Mouse (Mus musculus): Measurements from ENCODE around the gene Rnf123.

Gene Rnf123

DNA sequence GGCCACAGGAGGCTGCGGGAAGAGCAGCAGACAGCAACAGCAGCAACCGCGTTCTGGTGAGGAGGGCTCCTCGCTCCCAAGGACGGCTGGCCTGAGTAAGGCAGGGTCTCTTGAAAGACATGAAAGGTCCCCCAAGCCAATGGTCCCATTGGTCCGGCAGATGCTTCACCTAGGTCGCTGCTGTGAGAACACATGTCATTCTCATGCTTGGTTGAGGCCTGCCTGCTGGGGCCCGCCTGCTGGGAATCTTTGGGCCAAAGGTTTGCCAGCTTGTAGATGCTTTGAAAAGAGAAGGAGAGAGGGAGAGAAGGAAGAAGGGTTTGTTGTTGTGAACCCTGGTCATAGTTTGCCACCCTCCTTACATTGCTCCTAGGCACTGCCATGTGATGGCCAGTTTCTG, 16.5 kb upstream of the Rnf123 start:
- DNase-seq: no peak

DNA sequence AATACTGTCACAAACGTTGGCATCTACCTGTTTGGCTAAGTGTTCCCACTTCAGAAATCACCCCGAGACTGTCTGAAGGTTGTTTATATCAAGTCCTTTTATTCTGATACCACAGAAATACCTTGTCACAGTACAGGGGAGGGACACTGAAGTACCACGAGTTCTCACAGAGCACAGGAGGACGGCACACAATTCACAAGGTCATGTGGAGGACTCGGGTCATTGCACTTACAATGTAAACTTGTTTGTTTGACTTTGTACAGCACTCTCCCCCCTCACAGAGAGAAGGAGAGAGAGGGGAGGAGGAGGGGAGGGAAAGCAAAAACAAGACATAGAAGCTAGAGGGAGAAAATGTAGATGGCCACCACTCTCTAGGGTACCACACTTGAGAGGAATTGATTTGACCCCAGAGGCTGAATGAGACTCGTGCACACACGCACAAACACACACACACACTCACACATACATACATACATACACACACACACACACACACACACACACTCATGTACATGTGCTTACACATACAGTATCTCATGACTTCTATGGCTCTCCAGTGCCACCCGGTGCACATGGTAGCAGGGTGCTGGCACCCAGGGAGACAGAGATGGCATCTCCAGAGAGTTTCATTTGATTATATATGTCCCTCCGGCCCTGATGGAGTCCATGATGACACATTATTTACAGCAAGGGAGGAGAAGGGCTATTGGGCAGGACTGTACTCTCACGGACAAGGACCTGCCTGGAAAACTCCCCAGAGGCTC, 13.0 kb upstream of the Rnf123 start:
- DNase-seq: no peak

DNA sequence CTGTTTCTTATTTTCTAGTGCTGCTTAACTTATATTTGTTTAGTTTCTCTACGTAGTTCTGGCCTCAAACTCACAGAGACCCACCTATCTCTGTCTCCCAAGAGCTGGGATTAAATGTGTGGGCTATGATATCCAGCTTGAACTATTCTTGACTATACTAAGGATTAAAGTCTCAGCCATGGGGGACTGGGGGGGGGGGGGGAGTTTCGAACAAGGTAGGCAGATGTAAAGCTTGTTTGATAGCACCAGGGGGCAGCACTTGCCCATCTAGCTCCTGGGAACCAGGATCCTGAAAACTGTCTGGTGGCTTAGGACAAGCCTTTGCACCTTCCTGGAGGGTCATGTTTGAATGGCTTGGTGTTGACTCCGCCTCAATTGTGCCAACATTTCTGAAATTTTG, 12.4 kb upstream of the Rnf123 start:
- peak; percentile 70 for DNase-seq

DNA sequence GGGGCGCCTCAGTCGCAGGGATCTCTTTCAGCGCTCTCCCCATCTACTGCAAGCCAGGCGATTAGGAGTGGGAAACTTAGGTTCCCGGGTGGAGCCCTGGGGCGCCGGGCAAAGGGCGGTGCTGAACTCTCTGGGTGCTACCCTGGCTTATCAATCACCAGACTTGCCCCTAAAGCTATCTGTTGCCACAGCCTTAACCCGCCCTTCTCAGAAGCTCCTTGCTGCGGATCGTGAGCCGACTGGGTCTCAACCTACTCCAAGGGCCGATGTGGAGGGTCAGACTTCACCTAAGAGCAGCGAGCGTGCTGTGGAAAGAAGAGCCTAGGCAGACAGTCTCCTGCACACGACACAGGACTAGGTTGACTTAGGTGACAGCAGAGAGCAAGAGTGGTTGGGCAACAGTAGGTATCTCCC, 11.9 kb upstream of the Rnf123 start:
- no peak for DNase-seq

DNA sequence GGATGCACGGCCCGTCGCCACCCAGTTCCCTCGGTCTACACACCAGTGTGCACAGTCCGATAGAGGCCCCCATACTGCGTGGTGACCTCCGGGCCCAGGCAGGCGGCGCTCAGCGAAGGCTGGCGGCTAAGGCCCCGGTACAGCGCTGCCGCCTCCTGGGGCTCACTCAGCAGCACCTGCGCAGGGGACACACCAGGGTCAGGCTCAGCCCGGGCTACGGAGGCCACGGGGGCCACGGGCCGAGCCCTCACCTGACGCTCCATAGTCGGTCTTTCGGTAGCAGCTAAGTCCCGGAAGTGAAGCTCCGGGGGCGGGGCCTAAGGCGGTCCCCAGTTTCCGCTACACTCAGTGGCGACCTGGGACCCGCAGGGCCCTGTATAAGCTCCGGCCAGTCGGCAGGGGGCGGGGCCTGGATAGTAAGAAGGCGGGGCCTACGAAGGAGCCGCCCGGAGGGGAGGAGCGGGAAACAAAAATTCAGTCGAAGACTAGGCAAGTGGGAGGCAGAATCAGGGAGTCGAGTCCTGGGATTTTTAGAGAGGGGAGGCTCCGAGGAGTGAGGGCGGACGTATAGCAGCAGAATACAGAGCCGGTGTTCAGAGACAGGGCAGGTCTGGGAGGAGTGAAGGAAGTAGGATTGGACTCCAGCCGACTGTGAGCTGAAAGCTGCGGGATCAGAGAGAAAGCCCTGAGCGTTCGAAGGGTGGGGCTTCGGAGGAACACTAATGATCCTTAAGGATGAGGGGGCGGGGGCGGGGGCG, 11.2 kb upstream of the Rnf123 start, which contains the start of gene Apeh:
Apeh (minus strand) TSS at position 423 of the 758 bp plus-strand sequence.
- peak; percentile 98 for DNase-seq

DNA sequence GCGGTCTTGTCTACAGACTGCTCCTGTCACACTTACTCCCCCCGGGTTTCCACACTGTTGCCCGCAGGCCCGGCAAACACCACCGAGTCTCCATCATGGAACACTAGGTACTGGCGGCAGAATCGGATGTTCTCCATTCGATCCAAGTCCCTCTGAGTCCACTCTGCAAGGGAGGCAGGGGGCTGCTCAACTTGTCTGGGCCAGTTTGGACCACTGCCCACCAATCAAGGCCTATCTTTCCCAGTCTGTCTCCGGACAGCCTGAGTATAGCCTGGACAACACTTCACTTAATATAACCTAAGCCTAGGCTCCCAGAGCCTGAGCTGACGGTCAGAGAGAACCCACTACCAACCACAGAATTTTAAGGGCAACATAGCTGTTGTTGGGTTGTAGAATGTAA, 10.4 kb upstream of the Rnf123 start:
- DNase-seq: no peak

DNA sequence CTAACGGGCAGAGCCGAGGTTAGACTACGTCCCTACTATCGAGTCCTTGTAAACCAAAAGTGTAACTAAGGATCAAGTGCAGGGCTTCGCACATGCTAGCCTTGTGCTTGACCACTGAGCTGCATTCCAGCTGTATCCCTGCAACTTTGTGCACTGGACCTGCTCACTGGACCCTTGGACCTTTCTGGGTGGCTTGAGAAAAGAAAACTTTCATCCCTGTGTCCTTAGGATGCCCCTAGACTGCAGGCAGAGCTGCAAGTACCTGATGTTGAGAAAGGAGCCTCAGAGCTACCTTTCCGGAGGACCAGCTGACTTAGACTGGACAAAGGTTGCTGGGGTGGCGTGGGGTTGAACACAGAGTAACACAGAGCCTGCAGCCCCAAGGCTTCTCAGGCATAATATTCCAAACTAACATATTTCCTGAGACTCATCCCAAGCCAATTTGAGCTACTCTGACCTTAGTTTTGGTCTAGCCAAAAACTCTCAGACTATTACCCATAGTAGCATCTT, 7.5 kb upstream of the Rnf123 start:
- DNase-seq: peak; percentile 40

DNA sequence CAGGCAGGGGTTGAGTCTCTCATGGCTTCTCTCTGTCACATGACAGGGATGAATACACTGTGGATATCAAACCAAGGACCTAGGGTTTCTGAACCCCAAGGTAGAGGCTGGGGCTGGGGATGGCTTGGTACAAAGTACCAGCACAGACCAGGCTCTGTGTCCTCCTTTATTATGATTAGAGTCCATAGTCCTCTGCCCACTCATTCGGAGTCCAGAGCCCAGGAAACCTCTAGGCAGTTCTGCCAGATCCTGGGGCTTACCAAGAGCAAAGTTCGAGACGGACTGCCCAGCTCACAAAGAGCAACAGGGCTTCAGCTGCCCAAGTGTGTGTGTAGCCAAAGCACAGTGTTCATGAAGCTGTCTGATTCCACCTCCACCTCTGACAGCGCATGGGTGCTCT, 2.1 kb upstream of the Rnf123 start:
- no peak for DNase-seq

DNA sequence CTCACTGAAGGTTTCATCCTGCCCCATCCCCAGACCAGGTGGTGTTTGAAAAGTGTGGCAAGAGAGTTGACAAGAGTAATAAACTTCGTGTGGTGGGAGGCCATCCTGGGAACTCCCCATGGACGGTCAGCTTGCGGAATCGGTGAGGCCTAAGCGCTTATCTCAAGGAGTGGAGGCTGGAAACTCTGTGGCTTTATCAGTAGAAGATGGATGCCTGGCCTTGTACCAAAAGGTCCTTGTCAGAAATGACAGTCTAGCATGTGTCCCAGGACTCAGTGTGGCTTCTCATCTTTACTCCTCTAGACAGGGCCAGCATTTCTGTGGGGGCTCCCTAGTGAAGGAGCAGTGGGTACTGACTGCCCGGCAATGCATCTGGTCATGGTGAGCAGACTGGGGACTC, 415 bp upstream of the Rnf123 start:
- DNase-seq: no peak

DNA sequence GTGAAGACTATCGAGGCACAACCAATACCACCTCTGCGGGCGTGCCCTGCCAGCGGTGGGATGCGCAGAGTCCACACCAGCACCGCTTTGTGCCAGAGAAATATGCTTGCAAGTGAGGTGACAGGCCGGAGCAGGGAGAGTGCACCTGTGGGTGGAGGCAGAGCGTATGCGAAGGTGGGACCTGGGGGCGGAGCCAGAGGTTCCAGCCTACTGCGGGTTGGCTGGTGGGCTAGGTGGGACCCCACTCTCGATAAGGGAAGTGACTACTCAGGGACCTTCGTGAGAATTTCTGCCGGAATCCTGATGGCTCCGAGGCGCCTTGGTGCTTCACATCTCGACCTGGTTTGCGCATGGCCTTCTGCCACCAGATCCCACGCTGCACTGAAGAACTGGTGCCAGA, 597 bp downstream of the Rnf123 start:
- no peak for DNase-seq

DNA sequence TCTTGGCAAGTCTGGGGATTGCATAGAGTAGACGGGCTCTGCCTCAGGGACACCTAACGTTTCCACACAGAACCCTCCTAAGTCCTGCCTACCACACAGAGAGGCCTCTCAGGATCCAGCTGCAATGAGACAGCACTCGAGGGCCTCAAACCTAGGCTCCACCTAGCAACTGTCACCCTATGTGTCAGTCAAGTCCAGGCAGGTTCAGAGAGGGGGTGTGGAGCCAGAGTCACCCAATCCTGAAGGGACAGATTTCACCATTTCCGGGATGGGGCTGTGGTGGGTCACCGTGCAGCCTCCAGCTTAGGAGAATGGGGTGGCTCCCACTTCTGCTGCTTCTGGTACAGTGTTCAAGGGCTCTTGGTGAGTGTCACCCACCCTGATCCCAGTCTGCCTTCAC, 3.0 kb downstream of the Rnf123 start, which contains the start of gene Mst1:
Mst1 (plus strand) TSS at position 269 of the 400 bp plus-strand sequence.
- no peak for DNase-seq

DNA sequence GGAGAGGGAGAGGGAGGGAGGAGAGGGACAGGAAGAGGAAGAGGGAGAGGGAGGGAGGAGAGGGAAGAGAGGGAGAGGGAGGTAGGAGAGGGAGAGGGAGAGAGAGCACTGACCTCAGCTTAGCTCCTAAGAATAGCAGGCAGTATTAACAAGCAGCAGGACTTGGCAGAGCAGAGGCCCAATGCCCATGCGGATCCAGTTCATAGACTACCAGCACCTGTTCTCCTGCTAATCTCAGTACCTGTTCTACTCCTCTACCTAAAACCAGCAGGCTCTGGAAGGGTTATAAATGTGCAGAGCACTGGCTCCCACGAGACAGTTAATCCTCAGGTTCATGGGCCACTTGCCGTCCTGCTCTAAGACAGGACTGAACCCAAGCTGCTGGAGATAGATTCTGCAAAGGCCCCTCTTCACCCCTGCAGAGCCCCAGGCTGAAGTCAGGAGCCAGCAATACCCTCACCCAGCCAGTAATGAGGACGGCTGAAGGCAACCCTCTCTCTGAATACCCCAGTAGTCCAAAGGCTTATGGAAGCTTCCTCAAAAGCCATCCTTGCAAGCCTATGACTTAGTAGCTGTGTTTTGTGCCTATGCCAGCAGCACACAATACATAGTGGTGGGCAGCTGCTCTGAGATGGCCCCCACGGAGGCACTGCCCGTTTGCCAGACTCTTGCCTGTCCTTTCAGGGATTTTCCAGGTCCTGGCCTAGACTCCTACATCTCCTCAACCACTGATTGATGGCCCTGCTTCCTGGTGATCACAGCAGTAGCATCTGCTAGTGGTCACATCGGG, 9.8 kb downstream of the Rnf123 start:
- DNase-seq: no peak

DNA sequence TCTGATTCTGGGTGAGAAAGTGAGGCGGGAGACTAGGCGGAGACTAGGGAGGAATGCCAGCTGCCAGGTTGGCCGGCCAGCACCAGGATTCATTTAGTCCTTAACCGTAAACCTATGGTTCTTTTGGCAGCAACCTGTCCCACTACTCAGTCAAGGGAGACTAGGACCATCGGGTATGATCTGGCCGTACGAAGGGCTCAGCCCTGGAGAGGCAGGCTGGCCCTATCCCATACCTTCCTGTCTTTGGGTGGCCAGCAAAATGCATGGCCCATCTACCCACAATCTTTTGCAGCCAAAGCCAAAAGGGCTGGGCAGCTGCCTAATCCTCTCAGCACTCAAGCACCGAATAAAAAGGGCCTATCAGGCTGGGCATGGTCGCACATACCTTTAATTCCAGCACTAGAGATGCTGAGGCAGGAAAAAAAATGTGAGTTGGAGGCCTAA, 10.6 kb downstream of the Rnf123 start:
- no peak for DNase-seq

DNA sequence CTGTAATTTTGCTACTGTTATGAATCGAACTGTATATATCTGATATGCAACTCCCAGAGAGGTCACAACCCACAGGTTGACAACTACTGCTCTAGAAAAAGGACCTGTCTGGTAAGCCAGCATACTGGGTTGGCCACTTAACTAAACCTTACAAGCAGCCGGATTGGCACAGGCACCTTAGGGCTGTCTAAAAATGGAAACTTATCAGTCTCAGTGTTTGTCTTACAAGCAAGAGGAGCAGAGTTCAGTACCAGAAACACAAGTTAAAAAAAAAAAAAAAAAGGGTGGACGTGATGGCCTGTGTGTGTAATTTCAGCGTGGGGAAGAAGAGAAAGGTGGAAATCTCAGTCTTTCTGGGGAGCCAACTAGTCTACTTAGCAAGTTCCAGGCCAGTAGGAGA, 11.3 kb downstream of the Rnf123 start:
- DNase-seq: no peak

DNA sequence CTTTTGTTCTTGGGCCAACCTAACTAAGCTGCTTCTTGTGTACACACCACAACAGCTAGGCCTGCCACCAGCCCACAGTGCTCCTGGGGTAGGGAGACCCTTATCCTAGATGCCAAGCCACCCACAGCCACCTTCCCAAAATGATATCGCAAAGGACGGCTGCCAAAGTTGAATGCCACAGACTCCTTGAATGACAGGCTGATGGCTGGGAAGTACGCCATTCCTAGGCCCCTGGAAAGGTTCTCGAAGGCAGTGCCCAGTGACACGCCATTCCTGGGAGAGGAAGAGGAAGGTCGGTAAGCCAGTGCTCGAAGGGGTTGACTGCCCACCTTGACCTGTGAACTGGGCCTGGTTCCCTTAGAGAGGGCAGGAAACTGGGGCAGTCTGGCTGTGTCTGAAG, 13.6 kb downstream of the Rnf123 start:
- DNase-seq: no peak

DNA sequence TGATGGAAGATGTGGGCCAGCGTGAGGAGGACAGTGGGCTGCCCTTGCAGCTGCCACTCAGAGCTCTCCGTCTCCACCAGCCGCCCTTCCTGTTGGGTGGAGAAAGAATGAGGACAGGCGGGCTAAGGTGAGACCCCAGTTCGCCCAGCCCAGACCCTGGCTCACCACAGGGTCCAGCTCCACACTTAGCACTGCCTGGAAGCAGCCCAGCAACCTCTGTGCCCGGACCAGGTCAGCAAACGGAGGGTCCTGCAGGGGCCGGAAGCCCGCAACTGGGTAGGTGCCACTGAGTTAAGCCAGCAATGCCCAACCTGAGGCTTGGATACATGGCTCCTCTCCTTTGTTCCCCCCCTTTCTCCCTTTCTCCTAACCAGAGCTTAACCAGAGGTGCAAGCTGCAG, 14.1 kb downstream of the Rnf123 start:
- no peak for DNase-seq

DNA sequence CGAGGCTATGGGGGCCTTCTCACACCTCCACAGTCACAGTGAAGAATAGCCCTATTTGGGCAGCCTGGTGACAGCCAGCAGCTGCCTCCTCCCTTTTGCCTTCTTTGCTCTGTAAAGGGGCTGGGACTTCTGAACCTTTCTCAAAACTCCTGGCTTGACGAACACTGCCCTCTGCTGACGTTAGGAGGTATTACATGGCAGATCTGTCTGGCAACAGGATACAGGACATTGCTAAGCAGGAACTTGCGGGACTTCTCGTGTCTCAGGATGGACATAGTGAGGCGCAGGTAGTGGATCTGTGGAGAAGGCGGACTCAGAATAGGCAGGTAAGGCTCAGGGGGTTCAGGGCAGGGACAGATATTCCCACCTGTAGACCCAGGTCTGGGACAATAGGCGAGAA, 15.2 kb downstream of the Rnf123 start:
- DNase-seq: peak; percentile 87

DNA sequence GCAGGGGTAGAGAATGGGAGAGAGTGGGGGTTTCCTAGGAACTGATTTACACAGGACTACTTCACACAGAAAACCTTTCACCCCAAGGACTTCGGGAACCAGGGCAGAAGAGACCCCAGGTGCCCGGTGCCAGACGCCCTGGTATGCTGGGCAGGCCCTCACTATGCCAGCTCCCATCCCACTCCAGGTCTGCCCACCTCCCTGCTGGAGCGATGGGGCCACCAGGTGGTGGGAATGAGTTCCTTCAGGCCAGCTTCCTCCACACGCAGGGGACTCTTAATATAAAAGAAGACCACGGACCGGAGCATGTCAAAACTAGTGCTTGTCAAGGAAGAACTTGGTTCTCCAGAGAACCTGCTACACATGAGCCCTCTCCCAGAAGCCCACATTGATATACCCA, 15.9 kb downstream of the Rnf123 start:
- no peak for DNase-seq

DNA sequence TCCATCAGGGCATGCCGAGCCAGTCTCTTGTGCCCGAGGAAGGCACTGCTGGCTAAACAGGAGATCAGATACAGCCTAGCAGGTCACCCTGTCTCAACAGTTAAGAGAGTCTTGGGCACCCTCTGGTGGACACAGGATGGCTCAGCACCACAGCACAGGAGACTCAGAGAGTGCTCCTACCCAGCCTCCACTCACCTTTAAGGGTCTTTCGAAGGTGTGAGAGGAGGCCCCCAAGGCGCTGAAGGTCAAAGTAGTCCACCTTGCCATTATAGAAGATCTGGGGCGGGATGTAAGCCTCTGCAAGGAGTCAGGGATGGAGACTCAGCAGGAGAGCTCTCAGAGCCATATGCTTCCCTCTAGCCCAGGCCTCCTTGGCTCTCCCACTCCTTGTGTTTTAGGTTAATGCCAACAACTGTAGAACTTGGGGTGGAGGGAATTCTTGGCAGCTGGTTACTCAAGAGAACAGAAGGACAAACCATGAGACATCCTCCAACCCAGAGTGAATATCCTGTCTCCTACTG, 17.6 kb downstream of the Rnf123 start:
- peak; percentile 61 for DNase-seq

DNA sequence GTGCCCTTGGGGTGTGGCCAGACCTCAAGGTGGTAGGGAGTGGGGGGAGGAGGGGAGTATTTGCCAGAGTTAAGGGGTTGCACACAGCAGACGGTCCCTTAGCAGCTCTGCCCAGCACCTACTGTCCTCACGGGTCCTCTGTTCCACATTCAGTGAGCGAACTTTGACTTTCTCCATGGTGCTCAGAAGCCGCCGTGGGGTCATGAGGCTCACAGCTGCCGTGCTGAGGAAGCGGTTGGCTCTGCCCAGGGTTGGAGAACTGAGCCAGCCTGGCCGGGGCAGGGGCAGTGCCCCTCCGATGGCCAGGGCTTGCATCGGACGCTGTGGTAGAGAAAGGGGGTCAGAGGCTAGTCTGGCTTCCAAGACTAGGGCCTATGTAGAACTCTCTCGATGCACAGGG, 19.8 kb downstream of the Rnf123 start:
- DNase-seq: no peak

DNA sequence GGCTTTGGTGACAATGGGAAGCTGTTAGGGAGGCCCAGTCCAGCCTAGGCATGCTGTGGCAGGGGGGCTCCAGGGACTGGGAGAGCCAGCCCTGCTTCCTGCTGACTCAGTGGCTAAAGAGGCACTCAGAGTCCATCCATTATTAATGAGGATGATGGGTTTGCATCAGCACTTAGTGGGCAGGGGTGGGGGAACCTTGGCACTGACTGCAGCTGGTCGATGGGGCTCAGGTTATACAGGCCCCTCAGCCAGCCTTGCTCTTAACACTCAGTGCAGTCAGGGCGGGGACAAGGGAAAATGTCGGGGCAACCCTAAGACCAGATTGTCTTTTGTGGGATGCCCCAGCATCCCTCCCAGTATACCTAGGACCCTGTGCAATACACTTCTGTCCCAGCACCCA, 21.0 kb downstream of the Rnf123 start:
- DNase-seq: no peak

DNA sequence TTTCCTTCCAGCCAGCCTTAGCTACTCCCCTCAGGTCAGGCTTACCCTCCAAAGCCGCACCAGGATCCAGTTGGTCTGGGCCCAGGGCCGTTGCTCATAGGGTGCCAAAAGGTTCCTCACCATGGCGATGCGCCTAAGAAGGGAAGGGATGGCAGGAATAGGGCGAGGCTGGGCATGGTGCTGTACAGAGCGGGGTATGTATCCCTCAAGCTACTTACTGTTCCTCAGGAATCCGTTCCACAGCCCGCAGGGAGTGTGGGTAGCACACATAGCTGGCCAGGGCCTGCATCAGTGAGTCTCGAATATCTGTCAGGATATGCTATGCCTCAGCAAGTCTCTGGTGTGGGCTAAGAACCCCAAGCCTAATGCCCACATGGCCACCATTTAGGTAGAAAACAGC, 24.9 kb downstream of the Rnf123 start:
- DNase-seq: no peak

DNA sequence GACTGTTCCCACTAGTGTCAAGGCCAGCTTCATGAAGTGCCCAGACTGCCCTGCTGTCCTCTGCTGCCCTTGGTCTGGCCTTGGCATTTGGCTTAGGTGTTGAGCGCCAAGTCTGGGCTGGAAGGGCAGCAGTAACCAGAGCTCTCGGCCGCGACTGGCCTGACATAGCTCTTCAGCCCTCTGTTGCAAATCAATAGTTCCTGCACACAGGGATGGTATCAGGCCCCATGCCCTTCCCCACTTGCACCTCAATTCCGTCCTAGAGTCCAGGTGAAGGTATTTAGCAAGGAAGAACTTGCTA, 25.9 kb downstream of the Rnf123 start:
- no peak for DNase-seq

Data from kidney, adult 18-20 months (tissue).